Mouse (Mus musculus): ENCODE data around the gene Mroh2a. TPM values are rescaled to one million over a fixed set of nuclear protein-coding genes. Genes with fewer than 3 reads are reported as not detected.

Mroh2a gene
- total RNA-seq, 2 experiments from 2014 or later, result 0.10 TPM; not detected in 1

DNA sequence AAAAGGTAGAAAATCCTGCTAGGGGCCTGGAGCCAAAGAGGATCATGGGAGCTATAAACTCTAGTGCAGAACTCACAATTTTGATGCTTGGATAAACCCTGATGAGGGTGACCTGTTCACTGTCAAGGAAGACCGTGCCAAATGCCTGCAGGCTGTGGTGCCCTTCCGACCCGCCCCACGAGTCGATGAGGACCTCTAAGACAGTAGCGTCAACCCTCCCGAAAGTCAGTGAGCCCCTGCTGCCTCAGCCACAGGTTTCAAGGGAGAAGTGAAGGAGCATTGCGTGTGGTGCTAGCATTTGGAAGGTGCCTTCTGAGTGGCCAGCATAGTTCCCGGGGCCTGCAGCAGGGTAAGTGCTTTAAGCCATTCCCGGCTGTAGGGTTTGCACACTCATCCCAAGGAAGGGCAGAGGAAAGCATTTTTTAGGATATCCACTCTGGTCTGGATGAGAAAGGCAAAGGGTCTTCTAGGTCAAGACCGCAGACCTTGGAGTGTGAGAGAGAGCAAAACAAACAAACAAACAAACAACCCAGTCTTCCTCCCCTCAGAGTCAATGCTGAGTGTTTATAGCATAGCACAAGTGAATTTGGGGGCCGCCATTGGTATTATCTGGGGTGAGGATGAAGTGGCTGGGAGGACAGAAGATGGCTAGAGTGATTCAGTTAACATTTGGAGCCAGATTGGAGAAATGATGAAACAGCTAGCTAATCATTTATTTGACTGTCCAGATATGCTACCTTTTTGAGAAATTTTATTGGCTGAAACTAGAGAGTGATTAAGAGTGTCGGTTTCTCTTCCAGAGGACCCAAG, 60.3 kb downstream of the Mroh2a start:
- DNase-seq, result no peak
- intact Hi-C loops (cut with DNase I), result no loop called here

DNA sequence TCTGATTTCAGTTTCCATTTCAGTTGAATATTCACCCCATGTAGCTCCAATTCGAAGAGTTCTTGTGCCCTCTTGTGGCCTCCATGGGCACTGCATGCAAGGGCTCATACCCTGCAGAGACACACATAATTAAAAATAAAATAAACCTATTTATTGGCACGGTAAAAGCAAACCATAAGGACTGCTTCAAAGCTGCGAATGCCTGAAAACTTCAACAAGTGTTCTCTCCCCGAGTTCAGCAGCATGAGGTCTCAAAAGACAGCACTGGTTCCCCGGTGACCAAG, 60.9 kb downstream of the Mroh2a start:
- intact Hi-C loops (cut with DNase I), result no loop called here
- DNase-seq, result peak in 1 of 2 experiments; percentile 80

DNA sequence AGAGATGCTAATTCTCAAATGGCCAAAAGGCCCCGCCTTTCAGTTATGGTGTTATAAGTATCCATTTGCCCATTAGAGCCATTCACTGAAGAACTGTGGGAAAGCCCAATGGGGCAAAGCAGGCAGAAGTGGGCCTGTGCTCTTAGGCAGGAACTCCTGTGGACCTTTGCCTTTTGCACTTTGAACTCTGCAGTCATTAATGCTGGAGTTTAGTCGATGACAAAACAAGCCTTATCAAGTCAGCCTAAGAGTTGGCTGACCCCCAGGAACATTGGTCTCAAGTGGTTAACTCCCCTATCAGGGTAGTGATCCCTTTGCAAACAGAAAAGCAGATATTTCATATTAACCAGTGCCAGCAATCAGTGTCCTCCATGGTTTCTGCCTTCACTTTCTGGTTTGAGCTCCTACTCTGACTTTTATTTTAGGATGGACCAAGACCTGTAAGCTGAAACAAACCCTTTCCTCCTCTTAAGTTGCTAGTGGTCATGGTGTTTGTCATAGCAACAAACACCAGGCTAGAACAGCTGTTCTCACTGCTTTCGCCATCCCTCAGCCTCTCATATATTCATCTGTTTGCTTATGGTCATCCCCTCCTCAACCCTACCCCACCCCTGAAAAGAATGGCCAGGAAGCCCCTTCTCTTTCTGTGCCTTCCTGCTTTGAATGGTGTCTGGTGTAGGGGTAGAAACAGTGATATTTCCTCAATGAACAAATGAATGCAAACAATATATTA, 61.4 kb downstream of the Mroh2a start:
- intact Hi-C loops (cut with DNase I), result no loop called here
- DNase-seq, result no peak

DNA sequence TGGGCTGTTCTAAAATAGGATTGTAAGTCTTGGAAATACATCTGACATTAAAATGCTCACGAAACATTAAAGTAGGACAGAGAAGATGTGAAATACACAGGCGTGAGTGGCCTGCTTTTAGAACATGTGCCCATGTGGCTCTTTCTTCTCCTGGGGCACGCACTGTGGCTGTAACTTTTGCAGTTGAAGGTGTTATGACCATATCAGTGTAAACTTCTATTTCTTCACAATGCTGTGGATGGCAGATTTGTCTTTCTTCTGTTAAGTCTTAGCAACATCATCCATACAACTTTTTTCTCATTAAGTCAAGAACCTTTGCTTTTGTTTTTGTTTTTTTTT, 62.0 kb downstream of the Mroh2a start:
- DNase-seq, result no peak
- intact Hi-C loops (cut with DNase I), result no loop called here

DNA sequence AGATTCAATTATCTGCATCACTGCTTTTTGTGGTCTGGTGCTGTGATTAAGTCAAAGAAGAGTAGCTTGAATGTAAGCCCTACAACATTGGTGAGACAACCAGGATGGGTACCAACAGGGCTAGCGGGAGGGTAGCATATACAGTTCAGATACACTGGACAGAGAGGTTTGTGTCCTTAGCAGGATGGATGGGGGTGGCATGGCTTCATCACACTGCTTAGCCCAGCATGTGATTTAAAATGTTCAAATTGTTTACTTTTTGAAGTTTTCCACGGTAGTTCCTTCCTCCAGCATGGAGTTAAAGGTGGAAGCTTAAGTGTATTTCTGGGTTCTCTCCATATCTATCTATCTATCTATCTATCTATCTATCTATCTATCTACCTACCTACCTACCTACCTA, 62.4 kb downstream of the Mroh2a start:
- intact Hi-C loops (cut with DNase I), result no loop called here
- DNase-seq, result no peak

DNA sequence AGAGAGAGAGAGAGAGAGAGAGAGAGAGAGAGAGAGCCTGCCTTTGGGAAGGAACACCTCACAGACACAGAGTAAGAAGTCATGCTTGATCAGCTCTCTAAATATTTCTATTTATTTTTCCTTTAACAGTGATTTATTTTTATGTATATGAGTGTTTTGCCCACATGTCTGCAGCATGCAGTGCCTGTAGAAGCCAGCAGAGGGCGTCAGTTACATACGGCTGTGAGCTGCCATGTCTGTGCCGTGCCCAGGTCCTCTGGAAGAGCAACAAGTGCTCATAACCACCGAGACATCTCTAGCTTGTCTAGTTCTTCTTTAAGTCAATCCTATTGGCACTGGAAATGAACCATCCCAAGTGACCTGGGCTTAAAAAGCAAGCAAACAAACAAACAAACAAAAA, 63.1 kb downstream of the Mroh2a start:
- intact Hi-C loops (cut with DNase I), result no loop called here
- peak in 1 of 2 experiments; percentile 64 for DNase-seq

DNA sequence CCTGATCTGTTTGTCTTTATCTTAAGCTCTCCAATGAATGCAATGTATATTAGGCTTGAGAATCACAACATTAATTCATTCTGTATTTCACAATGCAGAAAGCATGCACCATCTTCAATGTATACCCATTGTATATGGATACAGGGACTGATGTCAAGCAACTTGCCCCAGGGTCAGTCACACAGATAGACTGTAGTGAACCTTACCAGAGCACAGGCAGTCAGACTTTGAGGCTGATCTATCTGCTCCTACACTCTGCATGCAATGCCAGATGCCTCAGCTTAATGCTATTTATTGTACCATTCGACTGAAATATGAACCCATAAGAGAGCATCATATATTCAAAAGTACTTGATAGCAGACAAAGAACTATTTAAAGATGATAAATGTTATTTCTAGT, 63.7 kb downstream of the Mroh2a start:
- no peak for DNase-seq
- intact Hi-C loops (cut with DNase I), result no loop called here

DNA sequence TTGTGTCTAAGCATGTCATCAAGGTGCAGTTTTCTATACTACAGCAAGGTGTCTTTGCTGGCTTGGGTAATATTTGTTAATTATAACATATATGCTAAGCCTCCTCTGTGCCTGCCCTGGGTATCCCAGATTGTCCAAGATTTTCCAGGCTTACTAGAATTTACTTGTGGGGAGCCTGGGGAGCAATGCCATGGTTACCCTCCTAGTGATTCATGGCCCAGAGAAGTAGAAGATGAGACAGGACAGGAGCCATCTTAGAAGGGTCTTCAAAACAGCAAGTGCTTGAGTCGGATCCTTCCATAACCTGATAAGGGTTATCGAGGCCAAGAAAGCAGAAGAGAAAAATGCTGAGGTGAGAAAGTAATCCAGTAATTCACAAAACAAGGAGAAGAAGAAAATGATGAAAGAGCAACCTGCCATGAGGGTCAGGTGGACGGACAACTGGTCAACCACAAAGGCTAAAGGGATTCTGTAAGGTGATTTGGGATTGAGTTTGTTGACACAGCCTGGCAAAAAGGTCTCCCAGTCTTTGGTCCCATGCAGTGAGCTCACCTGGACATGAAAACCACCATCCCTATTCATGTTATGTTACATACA, 64.7 kb downstream of the Mroh2a start:
- DNase-seq, result no peak
- intact Hi-C loops (cut with DNase I), result no loop called here

DNA sequence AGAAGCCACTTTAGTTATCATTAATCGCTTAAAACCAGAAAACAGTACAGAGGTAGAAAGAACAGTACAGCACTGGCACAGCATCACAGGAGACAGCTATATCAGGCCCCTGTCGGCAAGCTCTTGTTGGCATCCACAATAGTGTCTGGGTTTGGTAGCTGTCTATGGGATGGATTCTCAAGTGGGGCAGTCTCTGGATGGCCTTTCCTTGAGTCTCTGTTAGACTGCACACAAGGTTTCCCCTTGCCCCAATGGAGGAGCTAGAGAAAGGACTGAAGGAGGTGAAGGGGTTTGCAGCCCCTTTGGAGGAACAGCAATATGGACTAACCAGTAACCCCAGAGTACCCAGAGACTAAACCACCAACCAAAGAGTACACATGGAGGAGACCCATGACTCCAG, 65.3 kb downstream of the Mroh2a start:
- intact Hi-C loops (cut with DNase I), result no loop called here
- DNase-seq, result no peak

DNA sequence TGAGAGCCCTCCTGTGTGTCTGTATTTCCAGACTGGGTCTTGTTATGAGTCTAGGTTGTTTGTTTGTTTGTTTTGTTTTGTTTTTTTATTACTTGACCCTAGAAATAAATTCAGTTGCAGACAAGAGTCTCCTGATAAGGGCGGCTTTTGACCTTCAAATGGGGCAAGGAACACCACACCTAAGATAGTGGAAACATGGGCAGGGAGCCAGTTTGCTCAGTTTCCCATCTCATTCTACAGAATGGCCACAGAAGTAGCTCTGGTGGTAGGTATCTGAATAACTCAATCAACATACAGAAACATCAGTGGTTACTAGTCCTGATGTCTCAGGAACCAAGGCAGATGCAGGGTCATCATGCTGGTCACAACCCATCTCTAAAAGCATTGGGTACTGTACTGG, 67.9 kb downstream of the Mroh2a start:
- DNase-seq, result no peak
- intact Hi-C loops (cut with DNase I), result no loop called here

DNA sequence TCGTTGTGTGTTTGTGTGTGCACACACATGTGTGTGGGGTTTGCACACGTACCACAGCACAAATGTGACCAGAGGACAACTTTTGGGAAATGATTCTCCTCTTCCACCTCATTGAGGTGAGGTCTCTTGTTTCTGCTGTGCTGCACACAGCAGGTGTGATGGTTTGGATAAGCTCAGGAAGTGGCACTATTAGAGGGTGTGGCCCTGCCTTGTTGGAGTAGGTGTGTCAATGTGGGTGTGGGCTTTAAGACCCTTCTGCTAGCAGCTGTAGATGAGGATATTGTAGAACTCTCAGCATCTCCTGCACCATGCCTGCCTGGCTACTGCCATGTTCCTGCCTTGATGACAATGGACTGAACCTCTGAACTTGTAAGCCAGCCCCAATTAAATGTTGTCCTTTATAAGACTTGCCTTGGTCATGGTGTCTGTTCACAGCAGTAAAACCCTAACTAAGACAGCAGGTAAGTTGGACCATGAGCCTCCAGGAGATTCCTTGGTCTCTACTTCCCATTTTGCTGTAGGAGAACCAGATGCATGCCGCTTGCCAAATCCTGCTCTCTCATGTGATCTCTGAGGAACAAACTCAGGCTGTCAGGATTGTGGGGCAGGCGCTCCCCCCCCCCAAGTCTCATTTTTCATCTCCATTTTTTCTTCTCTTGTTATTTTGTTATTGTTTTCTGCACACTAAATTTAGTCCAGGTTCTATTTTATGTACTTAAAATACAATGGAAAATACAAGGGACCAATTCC, 69.6 kb downstream of the Mroh2a start:
- DNase-seq, result no peak
- intact Hi-C loops (cut with DNase I), result no loop called here

DNA sequence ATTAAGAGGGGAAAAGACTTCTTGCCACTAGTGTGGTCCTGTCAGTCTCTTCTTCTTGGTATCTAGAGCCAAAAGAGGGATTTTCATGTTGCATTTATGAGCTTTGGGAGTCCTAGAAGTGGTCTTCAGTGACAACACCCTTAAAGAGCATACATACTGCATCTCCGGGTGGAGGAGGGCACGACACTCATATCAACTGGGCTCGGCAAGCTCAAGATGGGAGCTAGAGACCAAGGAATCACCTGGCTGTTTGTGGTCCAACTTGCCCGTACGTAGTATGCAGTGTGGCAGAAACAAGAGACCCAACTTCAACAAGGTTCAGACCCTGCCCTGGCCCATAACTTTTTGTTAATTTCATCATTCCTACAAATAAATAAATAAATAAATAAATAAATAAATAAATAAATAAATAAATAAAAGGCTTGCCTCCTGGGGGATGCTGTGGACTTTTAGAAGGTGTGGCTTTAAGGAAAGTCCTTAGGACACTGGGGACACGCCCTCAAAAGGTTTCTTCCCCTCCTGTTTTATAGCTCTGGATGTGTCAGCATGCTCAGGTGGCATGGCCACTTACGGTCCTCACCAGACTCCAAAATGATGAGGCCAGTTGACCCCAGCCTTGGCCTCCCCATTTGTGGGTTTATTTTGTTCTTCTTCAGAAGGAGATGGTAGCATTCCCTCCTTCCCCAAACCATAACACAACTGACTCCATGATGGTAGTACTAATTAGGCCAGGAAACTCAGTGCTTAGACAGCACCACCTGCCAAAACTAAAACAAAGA, 70.9 kb downstream of the Mroh2a start:
- no peak for DNase-seq
- intact Hi-C loops (cut with DNase I), result no loop called here

DNA sequence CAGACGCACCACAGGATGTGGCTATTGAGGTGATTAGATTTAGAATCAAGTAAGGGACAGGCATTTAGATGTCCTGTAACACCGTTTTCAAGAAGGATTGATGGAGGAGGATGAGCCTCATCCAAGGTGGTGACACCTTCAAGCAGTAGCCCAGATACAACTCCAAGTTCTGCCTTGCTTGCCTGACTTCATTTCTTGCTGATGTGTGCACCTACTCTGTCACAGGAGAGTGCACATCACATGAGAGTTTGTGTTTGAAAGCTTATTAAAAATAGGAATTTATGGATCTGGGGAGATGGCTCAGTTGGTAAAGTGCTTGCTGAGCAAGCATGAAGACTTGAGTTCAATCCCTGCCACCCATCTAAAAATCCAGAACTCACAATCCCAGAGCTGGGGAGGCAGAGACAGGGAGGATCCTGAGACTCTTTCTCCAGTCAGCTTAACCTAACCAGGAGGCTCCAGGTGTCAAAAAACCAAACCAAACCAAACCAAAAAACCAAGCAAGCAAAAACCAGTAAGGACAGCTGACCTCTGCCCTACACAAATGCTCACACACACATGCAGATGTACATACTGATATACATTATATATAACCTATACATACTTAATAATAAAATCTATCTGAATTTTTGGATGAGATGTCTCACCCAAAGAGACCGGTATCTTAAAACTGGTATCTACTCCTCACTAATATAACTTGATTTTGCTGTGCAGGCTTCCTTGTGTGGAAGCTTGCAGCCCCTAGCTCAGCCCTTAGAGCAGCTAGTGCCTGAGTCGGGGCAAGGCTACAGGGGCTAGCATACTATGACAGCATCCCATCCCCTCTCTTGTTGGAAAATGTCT, 72.1 kb downstream of the Mroh2a start:
- intact Hi-C loops (cut with DNase I), result no loop called here
- DNase-seq, result no peak

DNA sequence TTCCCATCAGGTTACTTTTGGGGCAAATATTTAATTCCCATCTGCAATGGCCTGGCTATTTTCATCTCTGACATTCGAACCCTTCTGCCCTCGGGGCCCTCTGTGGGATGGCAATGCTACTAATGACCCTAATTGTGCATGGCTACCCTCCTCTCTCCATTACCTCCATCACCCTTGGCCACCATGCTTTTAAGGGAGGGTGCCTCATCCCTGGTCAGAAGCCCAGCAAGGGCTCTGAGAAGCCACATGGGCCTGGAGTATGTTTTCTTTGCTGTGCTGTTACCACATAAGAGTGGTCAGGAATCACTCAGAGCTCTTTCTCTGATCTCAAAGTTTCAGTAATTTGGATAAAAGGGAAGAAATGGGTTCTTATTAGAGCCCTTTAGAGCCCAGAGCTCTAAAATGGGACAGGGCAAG, 72.8 kb downstream of the Mroh2a start:
- no peak for DNase-seq
- intact Hi-C loops (cut with DNase I), result no loop called here

DNA sequence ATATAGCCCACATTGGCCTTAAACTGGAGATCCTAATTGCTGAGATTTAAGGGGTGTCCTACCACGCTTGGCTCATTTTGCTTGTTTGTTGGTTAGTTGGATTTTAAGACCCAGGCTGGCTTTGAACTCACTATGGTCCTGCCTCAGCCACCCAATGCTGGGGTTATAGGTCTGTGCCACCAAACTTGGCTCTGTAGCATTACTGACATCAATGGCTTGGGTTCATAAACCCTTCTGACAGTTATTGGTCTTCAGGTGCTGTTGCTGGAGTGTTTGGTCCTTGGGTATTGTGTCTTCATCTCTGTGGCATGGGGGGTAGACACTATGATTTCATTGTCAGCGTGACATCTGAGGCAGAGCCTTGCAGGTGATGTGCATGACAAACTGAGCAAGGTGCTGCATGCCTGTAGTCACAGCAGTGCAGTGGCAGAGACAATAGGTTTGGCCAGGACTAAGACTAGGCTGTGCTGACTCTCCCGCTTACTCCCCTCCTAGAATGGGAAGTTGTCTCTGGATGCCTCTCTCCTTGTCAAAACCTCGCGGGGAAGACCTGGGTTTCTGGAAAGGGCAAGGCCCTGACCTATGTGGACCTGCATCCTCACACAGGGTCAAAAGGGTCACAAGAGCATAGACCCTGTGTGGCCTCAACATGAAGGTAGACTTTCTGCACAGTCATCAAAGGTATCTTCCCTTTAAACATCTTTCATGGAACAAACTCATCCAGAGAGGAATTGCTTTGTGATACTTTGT, 73.7 kb downstream of the Mroh2a start:
- DNase-seq, result no peak
- intact Hi-C loops (cut with DNase I), result no loop called here

DNA sequence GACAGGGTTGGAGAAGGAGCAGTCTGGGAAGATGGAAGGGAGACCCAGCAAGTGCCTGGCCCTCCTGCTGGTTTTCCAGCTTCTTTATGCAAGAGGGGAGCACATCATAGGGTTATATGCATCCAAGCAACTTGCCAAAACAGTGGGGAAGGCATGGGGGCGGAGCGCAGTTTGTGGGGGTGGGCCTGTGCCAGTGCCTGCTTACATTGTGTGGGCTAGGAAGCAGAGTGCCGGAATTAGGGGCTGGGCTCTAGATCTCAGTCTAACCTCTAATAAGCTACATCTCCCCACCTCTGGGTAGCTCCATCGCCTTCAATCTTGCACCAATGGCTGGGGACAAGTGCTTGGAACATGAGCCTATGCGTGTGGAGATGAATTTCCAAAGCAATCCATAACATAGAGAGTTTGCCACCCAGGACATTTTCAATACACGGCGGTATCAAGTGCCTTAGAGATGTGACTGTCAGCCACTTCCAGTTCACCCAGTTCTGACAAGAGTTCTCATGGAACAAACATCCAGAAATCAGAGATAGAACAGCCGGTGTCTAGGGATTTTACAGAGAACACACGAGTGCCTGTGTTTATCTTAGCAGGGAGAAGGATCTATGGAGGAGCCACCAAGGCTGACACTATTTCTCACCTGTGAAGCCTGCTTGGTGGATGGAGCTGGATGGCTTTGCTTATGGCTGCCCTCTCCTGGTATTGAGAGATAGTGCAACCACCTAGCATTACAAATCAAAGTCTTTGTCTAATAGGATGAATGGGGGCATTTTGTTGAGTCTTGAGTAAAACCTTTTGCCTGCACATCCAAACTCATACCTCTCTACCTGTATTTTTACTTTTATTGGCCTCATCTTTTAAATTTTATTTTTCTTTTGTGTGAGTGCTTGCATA, 74.6 kb downstream of the Mroh2a start:
- intact Hi-C loops (cut with DNase I), result no loop called here
- no peak for DNase-seq

DNA sequence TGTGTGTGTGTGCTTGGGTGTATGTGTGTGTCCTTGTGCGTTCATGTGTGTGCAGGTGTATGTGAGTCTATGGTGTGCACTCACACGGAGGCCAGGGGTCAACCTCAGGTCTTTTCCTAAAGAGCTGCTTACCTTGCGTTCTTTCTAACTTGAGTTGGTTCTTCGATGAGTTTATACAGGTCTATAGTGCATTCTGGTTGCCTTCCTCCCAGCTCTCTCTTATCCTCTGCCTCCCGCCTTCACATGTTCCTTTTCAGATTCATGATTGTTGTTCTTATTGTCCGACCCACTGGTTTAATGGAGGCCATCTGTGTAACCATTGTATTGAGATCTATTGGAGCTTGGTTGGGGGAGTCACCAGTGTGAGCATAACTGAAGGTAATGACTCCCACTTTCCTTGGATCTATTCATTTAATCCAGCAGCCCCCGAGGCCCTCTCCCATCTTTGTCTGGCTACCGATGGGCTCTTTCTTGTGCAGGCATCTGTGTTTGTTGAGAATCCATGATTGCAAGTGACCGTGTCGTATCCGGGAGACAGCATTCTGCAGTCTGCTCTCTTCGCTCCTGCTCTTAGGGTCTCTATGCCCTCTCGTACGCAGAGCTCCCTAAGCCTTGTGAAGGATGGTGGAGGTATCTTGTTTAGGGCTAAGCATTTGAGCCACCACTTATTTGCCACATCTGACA, 75.4 kb downstream of the Mroh2a start:
- intact Hi-C loops (cut with DNase I), result no loop called here
- DNase-seq, result no peak

DNA sequence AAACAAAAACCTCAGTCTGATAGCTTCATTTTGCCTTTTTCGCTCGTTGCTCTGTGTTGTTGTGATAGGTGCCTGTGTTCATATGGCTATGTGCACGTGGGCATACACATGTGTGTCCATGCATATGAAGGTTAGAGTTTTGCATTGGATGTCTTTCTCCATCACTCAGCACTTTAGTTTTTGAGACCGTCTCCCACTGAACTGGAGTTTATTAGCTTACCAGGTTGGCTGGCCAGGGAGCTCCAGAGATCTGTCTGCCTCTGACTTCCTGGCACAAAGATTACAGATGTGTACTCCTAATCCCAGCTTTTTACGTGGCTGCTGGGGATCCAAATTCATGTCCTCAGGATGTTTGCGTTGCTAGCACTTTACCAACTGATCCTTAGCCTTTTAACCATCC, 77.0 kb downstream of the Mroh2a start:
- no peak for DNase-seq
- intact Hi-C loops (cut with DNase I), result no loop called here
